Mouse (Mus musculus) cerebellum, postnatal 36 days (tissue): ENCODE measurements at regions not wholly inside any gene's neighbourhood (a gene's known extent, or its start where the extent isn't known, plus 50 kb on each side); places are given as distances from the start of the nearest gene placed in this dataset.

Source experiments
- DNase-seq, 2 experiments: peaks; one replicate each; pipeline ENCODE4 v3.0.0; 2021 to 2022; ENCODE audit warnings: mixed read lengths in 2 of 2

DNA sequence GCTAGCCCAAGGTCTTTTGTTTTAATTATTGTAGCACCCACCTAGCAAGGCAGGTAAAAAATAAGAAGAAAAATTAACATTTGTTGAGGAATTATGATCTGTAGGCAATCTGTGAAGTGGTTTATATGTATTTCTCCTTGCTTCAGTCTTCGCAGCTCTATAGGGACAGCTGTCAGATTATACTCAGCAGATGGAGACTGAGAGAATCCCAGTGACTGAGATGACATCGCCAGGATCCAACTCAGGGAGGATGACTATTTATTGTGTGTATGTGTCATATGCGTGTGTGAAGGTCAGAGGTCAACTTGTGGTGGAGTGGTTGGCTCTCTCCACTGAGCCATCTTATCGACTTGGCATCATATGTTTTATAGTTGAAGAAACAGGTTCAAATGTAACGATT lies 362.0 kb upstream of the Chd6 start:
- no peak for DNase-seq

- peak in 1 of 2 experiments; percentile 28 for DNase-seq
These were observed 361.1 kb upstream of the Chd6 start for GRCm38 (mm10) chr2:161470025-161470424.

DNA sequence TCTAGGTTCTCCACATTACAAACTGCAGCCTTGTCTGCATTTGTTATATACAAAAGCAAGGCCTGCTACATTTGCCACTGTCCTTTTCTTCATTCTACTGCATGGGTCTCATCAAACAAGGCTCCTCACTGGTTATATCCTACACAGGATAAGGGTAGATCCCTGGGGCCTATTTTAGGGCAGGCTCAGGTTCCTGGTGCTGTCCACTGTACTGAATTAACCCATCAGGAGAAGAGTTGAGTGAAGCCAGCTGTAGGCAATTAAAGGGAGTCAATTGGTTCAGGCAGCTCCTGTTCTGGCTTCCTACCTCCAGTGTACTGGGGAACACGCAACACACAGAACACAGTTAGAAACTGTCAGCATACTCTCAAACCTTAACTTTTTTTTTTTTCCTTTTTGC lies 358.2 kb upstream of the Chd6 start:
- no peak for DNase-seq

DNA sequence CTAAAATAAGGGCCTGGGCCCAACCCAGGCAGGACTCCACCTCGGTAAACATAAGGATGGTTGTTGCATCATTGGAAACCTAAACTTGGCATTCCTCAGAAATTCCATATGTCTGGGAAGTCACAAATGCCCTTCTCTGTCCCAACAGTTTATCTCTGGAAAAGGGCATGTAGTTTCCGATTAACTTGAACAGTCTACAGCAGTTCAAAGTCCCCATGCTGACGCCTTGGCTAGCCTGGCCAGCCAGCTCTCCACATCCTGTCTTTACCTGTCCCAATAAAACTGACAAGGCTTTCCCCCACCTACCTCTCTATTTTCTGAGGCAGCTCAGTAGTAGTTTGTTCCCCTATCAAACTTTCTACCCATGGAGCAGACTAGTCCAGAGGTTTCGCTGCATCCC lies 351.7 kb upstream of the Chd6 start:
- DNase-seq, result no peak

DNA sequence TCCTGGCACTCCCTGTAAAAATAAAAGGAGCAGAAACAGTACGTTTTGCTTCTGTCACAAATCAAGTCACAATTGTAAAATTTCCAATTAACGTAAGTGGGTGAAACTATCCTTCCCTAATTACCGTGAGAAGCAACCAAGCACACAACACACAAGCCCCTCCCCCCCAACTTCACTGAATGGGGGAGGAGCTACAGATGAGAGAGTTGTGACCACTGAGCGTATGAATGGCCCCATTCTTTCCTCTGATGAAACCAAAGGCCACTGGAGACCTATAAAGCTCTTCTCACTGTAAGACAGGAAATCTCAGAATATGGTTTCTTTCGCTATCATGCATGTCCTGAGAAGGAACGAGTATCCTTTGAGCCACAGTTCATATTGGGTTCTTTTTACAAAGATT lies 345.6 kb upstream of the Chd6 start:
- no peak for DNase-seq

DNA sequence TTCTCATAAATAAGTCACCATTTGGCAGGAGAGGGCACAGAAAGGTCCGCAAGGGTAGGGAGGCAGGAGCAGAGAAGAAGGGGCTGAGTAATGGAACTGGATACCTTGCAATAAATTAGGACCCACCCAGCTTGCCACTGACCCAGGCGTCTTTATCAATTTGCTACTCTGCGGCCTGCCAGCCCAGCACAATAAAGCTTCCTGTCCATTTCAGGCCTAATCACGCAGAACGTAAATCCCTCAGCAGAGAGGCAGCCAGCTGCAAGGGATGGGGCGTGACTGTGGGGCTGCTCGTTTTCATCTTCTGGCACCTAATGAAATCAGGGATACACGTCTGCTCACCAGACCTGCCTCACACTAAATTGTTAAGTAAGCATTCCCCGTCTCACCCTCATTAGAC lies 324.9 kb upstream of the Chd6 start:
- DNase-seq, result no peak

- DNase-seq, result no peak
These were observed 320.4 kb upstream of the Chd6 start for GRCm38 (mm10) chr2:161429294-161429693.

DNA sequence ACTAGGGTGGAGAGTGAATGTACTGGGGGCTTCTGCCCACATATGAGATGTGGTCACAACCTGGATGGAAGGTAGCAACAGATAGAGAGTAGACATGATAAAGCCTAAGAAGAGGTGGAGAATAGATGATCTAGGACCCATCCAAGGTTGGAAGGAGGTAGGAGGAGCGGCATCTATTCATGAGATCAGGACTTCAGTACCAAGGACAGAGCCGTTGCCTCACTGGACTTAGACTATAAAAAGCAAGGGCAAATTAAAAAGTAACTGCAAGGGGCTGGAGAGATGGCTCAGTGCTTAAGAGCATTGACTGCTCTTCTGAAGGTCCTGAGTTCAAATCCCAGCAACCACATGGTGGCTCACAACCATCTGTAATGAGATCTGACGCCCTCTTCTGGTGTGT lies 316.7 kb upstream of the Chd6 start:
- DNase-seq, result no peak

- no peak for DNase-seq
These were observed 309.2 kb upstream of the Chd6 start for GRCm38 (mm10) chr2:161418062-161418461.

DNA sequence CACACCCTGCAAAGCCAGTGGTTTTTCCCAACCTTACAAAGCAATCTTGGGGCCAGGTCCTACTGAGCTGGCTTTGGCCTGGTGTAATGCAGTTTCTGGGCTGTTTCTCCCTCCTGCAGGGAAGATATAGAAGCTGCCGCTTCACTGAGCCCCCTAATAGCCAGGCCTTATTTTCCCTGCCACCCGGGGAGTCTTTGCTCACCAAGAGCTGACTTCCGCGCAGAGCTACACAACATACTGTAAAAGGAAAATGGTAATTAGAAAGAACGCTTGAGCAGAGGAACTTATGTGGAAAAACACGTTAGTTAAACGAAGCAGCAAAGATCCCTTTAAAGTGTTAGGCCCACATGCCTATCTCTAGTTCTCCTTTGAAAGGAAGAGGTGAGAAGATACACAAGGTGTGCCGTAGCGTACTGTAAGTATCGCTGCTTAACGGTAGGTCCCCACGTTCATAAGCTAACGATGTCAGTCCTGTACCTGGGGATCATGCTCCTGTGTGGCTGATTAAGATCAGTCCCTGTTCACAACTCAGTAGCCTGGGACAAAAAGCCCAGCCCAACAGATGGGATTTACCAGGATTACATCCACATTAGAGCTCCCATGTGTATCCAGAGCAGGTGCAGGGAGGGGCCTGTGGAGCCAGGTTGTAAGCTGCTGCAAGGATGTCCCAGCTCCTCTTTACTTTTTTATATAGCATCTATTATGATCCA lies 307.5 kb upstream of the Chd6 start:
- no peak for DNase-seq

GRCm38 (mm10) chr2:161408306-161408705 lies 299.4 kb upstream of the Chd6 start:
- no peak for DNase-seq

DNA sequence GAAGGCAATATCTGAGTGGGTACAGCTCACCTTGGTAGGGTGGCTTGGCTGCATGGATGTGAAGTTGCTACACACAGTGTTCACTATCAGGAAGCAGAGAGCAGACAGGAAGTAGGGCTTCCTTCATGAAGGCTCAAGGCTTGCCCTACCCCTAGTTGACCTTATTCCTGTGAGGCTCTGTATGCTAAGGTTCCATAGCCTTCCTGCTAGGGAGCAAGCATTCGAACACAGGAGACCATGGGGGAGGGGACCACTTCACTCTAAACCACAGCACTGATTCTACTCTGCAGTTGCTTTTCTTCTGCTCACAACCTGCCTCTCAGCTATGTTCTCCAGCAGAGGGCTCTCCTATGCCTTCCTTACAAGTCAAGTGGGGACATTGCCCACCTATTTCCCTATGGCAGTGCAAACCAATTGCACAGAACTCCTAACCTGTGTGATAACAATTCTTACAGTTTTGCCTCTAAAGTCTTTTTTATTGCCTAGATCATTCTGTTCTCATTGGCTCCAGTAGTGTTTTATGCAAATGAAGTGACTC lies 297.0 kb upstream of the Chd6 start:
- no peak for DNase-seq

- DNase-seq, result no peak
These were observed 289.2 kb upstream of the Chd6 start for GRCm38 (mm10) chr2:161398061-161398460.

GRCm38 (mm10) chr2:161390954-161391690 lies 282.2 kb upstream of the Chd6 start:
- no peak for DNase-seq

GRCm38 (mm10) chr2:161389318-161389835 lies 280.5 kb upstream of the Chd6 start:
- no peak for DNase-seq

- no peak for DNase-seq
These were observed 278.2 kb upstream of the Chd6 start for GRCm38 (mm10) chr2:161387054-161387453.

DNA sequence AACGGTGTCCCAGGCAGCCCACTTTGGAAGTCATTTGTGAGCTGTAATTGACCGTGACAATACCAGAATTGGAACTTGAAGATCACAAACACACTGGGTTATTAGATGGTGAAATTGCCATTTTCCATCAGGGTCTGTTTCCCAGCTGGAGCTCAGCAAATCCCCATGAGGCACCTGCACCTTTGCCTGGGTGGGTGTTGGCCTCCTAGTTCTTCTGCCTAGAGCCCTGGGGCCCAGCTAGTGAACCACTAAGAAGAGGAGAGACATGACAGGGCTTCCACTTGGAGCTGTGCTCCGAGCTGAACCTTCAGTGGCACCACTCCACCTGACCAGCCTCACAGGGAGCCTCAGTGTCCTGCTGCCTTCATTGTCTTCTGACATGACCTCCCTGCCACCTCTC lies 273.5 kb upstream of the Chd6 start:
- DNase-seq, result no peak

DNA sequence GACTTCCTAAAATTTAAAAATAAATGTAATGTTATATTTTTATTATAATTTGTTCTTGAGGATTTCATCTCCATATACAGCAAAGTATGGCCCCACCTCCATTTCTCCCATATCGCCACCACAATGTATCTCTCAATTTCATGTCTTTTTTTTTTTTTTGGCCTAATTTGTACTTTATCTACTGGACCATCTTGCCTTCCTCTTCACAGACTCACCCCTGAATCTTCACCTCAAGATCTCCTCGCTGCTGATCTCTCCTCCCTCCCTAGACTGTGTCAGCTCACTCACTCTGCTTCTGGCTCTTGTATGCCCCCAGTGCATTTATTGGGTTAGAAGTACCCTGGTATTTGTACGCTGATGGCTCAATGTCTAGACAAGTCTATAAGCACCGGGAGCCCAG lies 269.4 kb upstream of the Chd6 start:
- DNase-seq, result no peak

DNA sequence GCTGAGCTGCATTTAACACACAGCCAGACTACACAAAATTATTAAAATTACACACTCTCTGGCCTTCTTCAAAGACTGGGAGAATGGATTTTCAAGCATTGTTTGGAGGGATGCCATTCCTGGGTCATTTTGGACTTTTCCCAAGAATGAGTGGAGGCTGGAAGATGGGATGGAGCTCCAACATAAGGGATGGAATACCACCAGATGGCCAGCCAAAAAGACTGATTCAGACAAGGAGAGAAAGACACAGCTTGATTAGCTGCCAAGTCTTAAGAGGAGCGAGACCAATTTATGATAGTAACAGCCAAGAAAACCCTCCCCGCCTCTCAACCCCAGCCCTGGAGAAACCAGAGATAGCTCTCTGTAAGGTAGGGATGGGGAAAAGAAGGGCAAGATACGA lies 253.4 kb upstream of the Chd6 start:
- DNase-seq, result peak; percentile 26 to 45

- DNase-seq, result no peak
These were observed 240.2 kb upstream of the Chd6 start for GRCm38 (mm10) chr2:161349110-161349509.

DNA sequence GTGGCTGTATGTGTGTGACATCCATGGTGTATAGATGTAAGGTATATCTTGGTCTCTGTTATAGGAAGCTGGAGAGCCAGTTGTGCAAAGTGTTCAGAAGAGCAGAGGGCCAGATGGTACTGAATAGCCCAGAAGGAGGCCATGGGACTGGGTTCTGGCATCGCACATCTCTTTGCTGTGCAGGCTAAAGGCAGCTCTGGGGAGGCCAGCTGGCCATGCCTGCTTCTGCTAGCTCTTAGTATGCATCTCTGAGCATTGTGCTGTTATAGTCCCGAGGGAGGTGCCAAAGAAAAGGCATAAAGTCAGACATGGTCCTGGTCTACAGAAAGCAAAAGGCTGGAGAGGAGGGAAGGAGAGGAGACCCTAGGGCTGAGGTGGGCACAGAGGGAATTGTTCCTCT lies 235.1 kb upstream of the Chd6 start:
- no peak for DNase-seq

GRCm38 (mm10) chr2:161342648-161343047 lies 233.8 kb upstream of the Chd6 start:
- DNase-seq, result no peak

GRCm38 (mm10) chr2:161341368-161341891 lies 232.6 kb upstream of the Chd6 start:
- peak in 1 of 2 experiments; percentile 24 for DNase-seq

DNA sequence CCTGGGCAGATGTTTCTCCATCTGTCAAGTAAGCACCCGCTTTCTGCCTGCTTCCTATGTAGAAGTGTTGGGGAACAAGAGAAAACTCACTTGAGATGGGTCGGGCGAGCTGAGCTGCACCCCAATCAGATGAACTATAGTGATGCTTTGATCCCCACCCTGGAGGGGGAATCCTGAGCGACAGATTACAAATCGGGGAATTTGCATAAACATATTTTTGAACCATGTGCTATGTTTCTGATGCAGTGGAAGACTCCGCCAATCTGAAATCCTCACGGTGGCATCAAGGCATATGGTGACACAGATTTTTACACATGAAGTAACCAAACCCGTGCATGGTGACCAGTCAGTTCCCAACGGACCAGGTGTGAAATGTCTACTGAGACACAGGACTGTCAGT lies 231.4 kb upstream of the Chd6 start:
- no peak for DNase-seq
